Mouse (Mus musculus) hindbrain, embryonic 16.5 days (tissue): ENCODE results near the gene Lif. TPM values are rescaled to one million over a fixed set of nuclear protein-coding genes. Genes with fewer than 3 reads are reported as not detected.

ENCODE experiments used
- ATAC-seq: fragments of 200-750 bp; cut with Nextera tagmentation; 2 replicates; pipeline ENCODE4 v1.8.0; 2017; ENCODE audit warnings: moderate TSS enrichment, moderate library complexity
- H3K27ac ChIP-seq: fragments of 300-500 bp; sonication (generic); 2 replicates; pipeline ENCODE4 v1.5.1; 2014; ENCODE audit warnings: low read depth, mild to moderate bottlenecking, control low read depth, low read length, moderate library complexity
- H3K27me3 ChIP-seq: fragments of 300-500 bp; sonication (generic); replicated peaks from 2 replicates; pipeline ENCODE4 v1.6.1; 2014; ENCODE audit warnings: low read length; ENCODE audit not compliant: control insufficient read depth, insufficient read depth
- H3K36me3 ChIP-seq: fragments of 300-500 bp; sonication (generic); 2 replicates; pipeline ENCODE4 v1.6.1; 2014; ENCODE audit warnings: mild to moderate bottlenecking, low read length, moderate library complexity, mixed read lengths; ENCODE audit not compliant: control insufficient read depth, insufficient read depth
- H3K4me1 ChIP-seq: fragments of 300-500 bp; sonication (generic); 2 replicates; pipeline ENCODE4 v1.6.1; 2014; ENCODE audit warnings: low read depth, low read length; ENCODE audit not compliant: control insufficient read depth, insufficient read depth
- H3K4me2 ChIP-seq: fragments of 300-500 bp; sonication (generic); 2 replicates; pipeline ENCODE4 v1.6.1; 2014; ENCODE audit warnings: mild to moderate bottlenecking, low read length, control low read depth, moderate library complexity
- H3K4me3 ChIP-seq: fragments of 300-500 bp; sonication (generic); 2 replicates; pipeline ENCODE4 v1.5.1; 2014; ENCODE audit warnings: mild to moderate bottlenecking, low read length, control low read depth, moderate library complexity
- H3K9ac ChIP-seq: fragments of 300-500 bp; sonication (generic); 2 replicates; pipeline ENCODE4 v1.6.1; 2014; ENCODE audit warnings: low read depth, mild to moderate bottlenecking, control low read depth, low read length, moderate library complexity
- H3K9me3 ChIP-seq: fragments of 300-500 bp; sonication (generic); 2 replicates; pipeline ENCODE4 v1.6.1; 2014; ENCODE audit warnings: mild to moderate bottlenecking, low read length, moderate library complexity; ENCODE audit not compliant: control insufficient read depth
- WGBS: fragments of 180-500 bp; shearing (Covaris S2); extraction: QIAGEN DNeasy Blood & Tissue Kit; methylation state at CpG from one replicate; pipeline ENCODE4 v1.1.7; 2014; 5-methylcytosine and 5-hydroxymethylcytosine counted together
- polyA plus RNA-seq: library from polyadenylated mRNA; unstranded; fragments of >200 nt; fragmentation: Nextera tagmentation; extraction: Ambion mirVana; gene quantifications from 2 replicates; pipeline ENCODE4 v1.2.1, GENCODE M21; 2015

The Lif gene
- polyA plus RNA-seq, 1 experiment from 2014 or later = 0.05 TPM

- H3K27ac ChIP-seq = no peak overlapping the region
- H3K4me3 ChIP-seq = no peak overlapping the region
- no peaks in the 10 kb centered on the region for H3K27me3 ChIP-seq
- 58% methylated on average over 9 of the region's 9 CpGs for WGBS
- no peaks in the 10 kb centered on the region for H3K9me3 ChIP-seq
- H3K9ac ChIP-seq = no peak overlapping the region
- no peak for ATAC-seq
- H3K36me3 ChIP-seq = no peaks in the 10 kb centered on the region
- H3K4me2 ChIP-seq = no peak overlapping the region
- H3K4me1 ChIP-seq = 0 out of 2 replicates have a peak, but pooled peaks cover 2% of the 10 kb centered on the region
Measured at GRCm38 (mm10) chr11:4303033-4303432, 45.7 kb downstream of the Lif start.

DNA sequence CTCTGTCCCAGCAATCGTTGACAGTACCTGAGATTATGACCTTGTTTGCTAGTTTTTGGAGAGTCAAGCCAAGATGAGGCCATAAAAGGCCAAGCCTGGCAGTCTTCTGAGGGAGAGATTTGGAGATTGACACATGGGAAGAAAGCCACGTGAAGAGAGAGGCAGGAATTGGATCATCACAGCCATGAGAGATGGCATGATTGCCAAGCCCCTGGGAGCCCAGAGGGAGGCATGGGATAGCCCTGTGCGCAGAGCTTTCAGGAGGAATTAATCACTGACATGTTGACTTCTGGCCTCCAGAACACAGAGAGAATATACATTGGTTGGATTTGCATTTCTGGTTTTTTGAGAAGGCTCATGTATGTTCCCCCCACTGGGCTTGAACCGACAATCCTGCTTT, 46.8 kb downstream of the Lif start:
- Histone ChIP-seq H3K36me3 (no peaks in the 10 kb centered on the region), H3K27me3 (no peaks in the 10 kb centered on the region), H3K9ac (no peak overlapping the region), H3K9me3 (no peaks in the 10 kb centered on the region), H3K4me3 (no peak overlapping the region), H3K4me1 (0 out of 2 replicates have a peak, but pooled peaks cover 2% of the 10 kb centered on the region), H3K27ac (no peak overlapping the region), H3K4me2 (no peak overlapping the region)
- ATAC-seq = no peak
- WGBS = 65% methylated on average over 4 of the region's 4 CpGs

DNA sequence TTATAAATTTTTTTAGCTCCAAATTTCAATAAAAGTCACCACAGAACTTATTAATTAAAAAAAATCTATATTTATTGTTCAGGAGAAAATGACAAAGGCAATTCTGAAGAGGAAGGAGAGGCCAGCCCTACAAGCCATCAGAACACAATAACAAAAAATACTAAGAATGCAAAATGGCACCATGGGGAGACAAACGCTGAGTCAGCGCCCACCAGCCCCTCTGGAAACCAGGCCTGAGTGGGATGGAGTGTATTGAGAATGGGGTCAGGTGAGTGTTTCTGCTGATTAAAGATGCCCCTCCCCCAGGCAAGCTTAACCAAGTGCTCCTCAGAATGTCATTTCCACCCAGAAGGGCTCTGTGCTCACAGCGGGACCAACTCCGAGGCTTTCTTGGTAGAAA, 47.7 kb downstream of the Lif start:
- Histone ChIP-seq H3K36me3 (no peaks in the 10 kb centered on the region), H3K27ac (no peak overlapping the region), H3K4me1 (0 out of 2 replicates have a peak, but pooled peaks cover 2% of the 10 kb centered on the region), H3K4me3 (no peak overlapping the region), H3K9me3 (no peaks in the 10 kb centered on the region), H3K9ac (no peak overlapping the region), H3K27me3 (no peaks in the 10 kb centered on the region), H3K4me2 (no peak overlapping the region)
- ATAC-seq = no peak
- 86% methylated on average over 4 of the region's 4 CpGs for WGBS

DNA sequence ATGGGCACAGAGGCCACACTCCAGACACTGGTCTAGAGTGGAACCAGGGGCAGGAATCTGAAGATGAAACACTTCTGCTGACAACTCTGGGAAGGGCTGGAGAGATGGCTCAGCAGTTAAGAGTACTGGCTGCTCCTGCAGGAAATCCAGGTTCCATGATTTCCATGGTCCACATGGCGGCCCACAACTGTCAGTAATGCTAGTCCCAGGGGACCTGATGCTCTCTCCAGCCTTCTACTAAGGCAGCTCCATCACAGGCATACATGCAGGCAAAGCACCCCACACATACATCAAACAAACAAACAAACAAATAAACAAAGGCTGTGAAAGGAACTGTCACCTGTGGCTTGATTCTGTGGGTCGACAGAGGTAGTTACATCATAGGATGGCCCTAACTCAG, 48.7 kb downstream of the Lif start:
- no peaks in the 10 kb centered on the region for H3K36me3 ChIP-seq
- WGBS = 63% methylated on average over 2 of the region's 2 CpGs
- ATAC-seq = no peak

GRCm38 (mm10) chr11:4308060-4308513, 50.7 kb downstream of the Lif start:
- no peak overlapping the region for H3K27ac ChIP-seq
- no peaks in the 10 kb centered on the region for H3K9me3 ChIP-seq
- no peaks in the 10 kb centered on the region for H3K36me3 ChIP-seq
- no peaks in the 10 kb centered on the region for H3K27me3 ChIP-seq
- no peak overlapping the region for H3K4me2 ChIP-seq
- no peak for ATAC-seq
- H3K4me1 ChIP-seq = 0 out of 2 replicates have a peak, but pooled peaks cover 2% of the 10 kb centered on the region
- H3K9ac ChIP-seq = no peak overlapping the region
- WGBS = 16% methylated on average over 6 of the region's 6 CpGs
- no peak overlapping the region for H3K4me3 ChIP-seq

More for the DNA sequence above, 48.7 kb downstream of the Lif start:
- Histone ChIP-seq H3K27ac (no peak overlapping the region), H3K9me3 (no peaks in the 10 kb centered on the region), H3K4me2 (no peak overlapping the region), H3K27me3 (no peaks in the 10 kb centered on the region), H3K9ac (no peak overlapping the region), H3K4me1 (0 out of 2 replicates have a peak, but pooled peaks cover 2% of the 10 kb centered on the region), H3K4me3 (no peak overlapping the region)

- ATAC-seq = no peak
- Histone ChIP-seq H3K36me3 (no peaks in the 10 kb centered on the region), H3K4me1 (0 out of 2 replicates have a peak, but pooled peaks cover 2% of the 10 kb centered on the region), H3K27me3 (no peaks in the 10 kb centered on the region), H3K4me3 (no peak overlapping the region), H3K4me2 (no peak overlapping the region), H3K9ac (no peak overlapping the region), H3K27ac (no peak overlapping the region), H3K9me3 (no peaks in the 10 kb centered on the region)
- 56% methylated on average over 25 of the region's 25 CpGs for WGBS
Measured at GRCm38 (mm10) chr11:4308514-4309450, 51.4 kb downstream of the Lif start.

- no peak for ATAC-seq
- H3K36me3 ChIP-seq = no peaks in the 10 kb centered on the region
- 0 out of 2 replicates have a peak, but pooled peaks cover 2% of the 10 kb centered on the region for H3K4me1 ChIP-seq
- H3K27me3 ChIP-seq = no peaks in the 10 kb centered on the region
- WGBS = 92% methylated on average over 4 of the region's 4 CpGs
- H3K9me3 ChIP-seq = no peaks in the 10 kb centered on the region
- no peak overlapping the region for H3K27ac ChIP-seq
- H3K4me3 ChIP-seq = no peak overlapping the region
- no peak overlapping the region for H3K4me2 ChIP-seq
- H3K9ac ChIP-seq = no peak overlapping the region
Measured at GRCm38 (mm10) chr11:4309613-4310012, 52.3 kb downstream of the Lif start.

DNA sequence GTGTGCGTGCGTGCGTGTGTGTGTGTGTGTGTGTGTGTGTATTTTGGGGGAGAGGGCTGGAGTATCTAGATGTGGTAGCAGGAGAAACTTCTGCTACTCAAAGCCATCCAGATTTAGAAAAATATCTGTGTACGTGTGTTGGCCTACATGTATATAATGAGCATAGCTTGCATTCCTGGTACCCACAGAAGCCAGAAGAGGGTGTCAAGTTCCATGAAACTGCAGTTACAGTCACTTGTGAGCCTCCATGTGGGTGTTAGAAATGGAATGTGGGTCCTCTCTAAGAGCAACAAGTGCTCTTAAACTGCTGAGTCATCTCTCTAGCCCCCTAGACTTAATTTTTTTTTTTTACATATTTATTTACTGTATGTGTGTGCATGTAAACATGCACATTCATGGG, 53.0 kb downstream of the Lif start:
- Histone ChIP-seq H3K27ac (no peak overlapping the region), H3K4me1 (0 out of 2 replicates have a peak, but pooled peaks cover 2% of the 10 kb centered on the region), H3K4me3 (no peak overlapping the region), H3K4me2 (no peak overlapping the region), H3K9ac (no peak overlapping the region), H3K9me3 (no peaks in the 10 kb centered on the region), H3K36me3 (no peaks in the 10 kb centered on the region), H3K27me3 (no peaks in the 10 kb centered on the region)
- no peak for ATAC-seq
- 93% methylated on average over 4 of the region's 4 CpGs for WGBS

DNA sequence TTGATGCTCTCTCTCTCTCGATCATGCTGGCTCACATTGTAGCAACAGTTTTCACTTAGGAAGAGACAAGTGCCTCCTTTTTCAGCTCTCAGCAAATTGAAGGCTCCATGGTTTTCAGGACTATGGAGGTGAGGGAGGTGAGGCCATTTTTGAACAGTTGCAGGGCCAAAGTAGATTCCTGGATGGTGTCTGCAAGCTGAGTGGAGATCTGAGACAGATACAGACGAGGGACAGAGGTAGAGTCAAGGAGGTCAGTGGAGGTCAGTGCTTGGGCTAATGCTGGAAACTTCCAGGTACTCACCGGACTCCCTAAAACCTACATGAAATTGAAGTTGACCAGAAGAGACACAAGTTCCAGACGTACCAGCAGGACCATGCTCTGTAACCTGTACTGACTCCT, 54.8 kb downstream of the Lif start:
- ATAC-seq = no peak
- 79% methylated on average over 4 of the region's 4 CpGs for WGBS
- no peak overlapping the region for H3K27ac ChIP-seq
- H3K4me2 ChIP-seq = no peak overlapping the region
- no peak overlapping the region for H3K9ac ChIP-seq
- no peaks in the 10 kb centered on the region for H3K27me3 ChIP-seq
- H3K4me1 ChIP-seq = 0 out of 2 replicates have a peak, but pooled peaks cover 2% of the 10 kb centered on the region
- no peaks in the 10 kb centered on the region for H3K36me3 ChIP-seq
- H3K9me3 ChIP-seq = no peaks in the 10 kb centered on the region
- no peak overlapping the region for H3K4me3 ChIP-seq
